Mouse (Mus musculus): ENCODE data around the gene Dpf3. TPM values are rescaled to one million over a fixed set of nuclear protein-coding genes. Genes with fewer than 3 reads are reported as not detected.

Dpf3 gene
- polyA plus RNA-seq, 1 experiment = 24.7 TPM

GRCm38 (mm10) chr12:83427601-83428000 is 59.9 kb downstream of the Dpf3 start:
- no peaks in the 10 kb centered on the region; the same call in 1 of the 2 replicates for H3K4me1 ChIP-seq (ENCODE audit: control insufficient read depth, insufficient read depth, low read length)
- no peak overlapping the region for H3K4me3 ChIP-seq (replicated peaks; ENCODE audit: control insufficient read depth, low read depth, low read length)
- no peak for TF ChIP-seq POLR2A (IDR thresholded peaks at IDR 0.05; ENCODE audit: borderline replicate concordance, control insufficient read depth, low read depth, low read length)
- no peak for TF ChIP-seq CTCF (IDR thresholded peaks at IDR 0.05; ENCODE audit: control insufficient read depth, insufficient read depth, low read length)
- 49% methylated on average over 4 of the region's 4 CpGs for WGBS
- peak overlapping the region; percentile 86 for H3K27ac ChIP-seq (ENCODE audit: control insufficient read depth, insufficient read depth, low read depth, low read length, poor library complexity)

DNA sequence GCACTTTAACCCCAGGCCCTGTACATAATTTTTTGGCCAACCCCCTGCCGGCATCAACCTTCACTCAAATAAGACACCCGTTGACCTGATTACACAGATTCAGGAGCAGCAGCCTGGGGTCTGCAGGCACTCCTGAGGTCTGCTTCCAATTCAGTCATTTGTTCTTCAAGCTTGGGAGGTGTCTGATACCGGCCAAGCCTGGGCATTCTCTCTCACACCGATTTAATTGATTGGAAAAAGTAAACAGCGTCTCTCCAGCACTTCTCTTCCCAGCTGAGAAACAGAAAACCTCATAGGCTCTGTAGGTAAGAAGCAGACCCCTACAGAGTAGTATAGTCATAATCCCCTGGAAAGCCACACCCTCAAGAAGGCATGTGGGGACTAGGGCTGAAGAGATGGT is 61.2 kb downstream of the Dpf3 start:
- no peaks in the 10 kb centered on the region; the same call in 1 of the 2 replicates for H3K4me1 ChIP-seq (ENCODE audit: control insufficient read depth, insufficient read depth, low read length)

GRCm38 (mm10) chr12:83425736-83426135 is 61.8 kb downstream of the Dpf3 start:
- TF ChIP-seq POLR2A (IDR thresholded peaks at IDR 0.05; ENCODE audit: borderline replicate concordance, control insufficient read depth, low read depth, low read length) (no peak), CTCF (IDR thresholded peaks at IDR 0.05; ENCODE audit: control insufficient read depth, insufficient read depth, low read length) (no peak)
- 86% methylated on average over 7 of the region's 7 CpGs for WGBS
- Histone ChIP-seq H3K4me3 (replicated peaks; ENCODE audit: control insufficient read depth, low read depth, low read length) (no peak overlapping the region), H3K4me1 (ENCODE audit: control insufficient read depth, insufficient read depth, low read length) (no peaks in the 10 kb centered on the region; the same call in 1 of the 2 replicates), H3K27ac (ENCODE audit: control insufficient read depth, insufficient read depth, low read depth, low read length, poor library complexity) (no peak overlapping the region)

More for the DNA sequence above, 61.2 kb downstream of the Dpf3 start:
- Histone ChIP-seq H3K27ac (ENCODE audit: control insufficient read depth, insufficient read depth, low read depth, low read length, poor library complexity) (no peak overlapping the region), H3K4me3 (replicated peaks; ENCODE audit: control insufficient read depth, low read depth, low read length) (no peak overlapping the region)
- TF ChIP-seq CTCF (IDR thresholded peaks at IDR 0.05; ENCODE audit: control insufficient read depth, insufficient read depth, low read length) (no peak), POLR2A (IDR thresholded peaks at IDR 0.05; ENCODE audit: borderline replicate concordance, control insufficient read depth, low read depth, low read length) (no peak)
- WGBS = 84% methylated on average over 5 of the region's 5 CpGs

DNA sequence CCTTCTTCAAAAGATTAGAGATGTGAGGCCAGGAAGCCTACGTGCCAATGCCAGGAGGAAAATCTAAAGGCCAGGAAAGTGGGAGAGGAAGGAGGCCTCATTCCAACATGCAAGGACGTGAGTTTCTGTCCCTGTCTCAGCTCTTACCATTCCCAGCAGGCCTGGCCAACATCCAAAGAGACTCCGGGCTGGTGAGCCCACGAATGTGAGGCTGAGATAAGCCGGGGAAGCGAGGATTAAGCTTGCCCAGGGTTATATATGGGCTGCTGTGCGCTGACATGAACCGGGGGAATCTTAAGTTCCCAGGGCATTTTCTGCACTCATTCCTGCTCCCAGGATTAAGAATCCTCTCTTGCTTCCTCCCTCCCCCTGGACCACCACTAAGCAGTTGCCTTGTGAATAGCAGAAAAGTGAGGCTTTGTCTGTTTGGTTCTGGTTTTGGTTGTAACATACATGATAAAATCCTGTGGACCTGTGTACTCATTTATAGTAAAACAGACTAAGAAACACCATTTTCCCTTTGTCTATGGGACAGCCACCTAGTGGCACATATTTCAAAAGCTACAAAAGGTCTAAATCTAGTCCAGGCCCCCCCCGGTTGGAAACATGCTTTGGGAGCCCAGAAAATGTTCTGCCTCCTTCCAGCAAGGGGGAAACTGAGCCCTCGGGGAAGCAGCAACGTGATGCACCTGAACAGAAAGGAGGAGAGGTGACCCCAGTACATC is 62.6 kb downstream of the Dpf3 start:
- 0 out of 2 replicates have a peak, but pooled peaks have one; percentile 13 for TF ChIP-seq POLR2A (IDR thresholded peaks at IDR 0.05; ENCODE audit: borderline replicate concordance, control insufficient read depth, low read depth, low read length)
- TF ChIP-seq CTCF (IDR thresholded peaks at IDR 0.05; ENCODE audit: control insufficient read depth, insufficient read depth, low read length) = no peak
- peak overlapping the region; percentile 51 for H3K4me3 ChIP-seq (replicated peaks; ENCODE audit: control insufficient read depth, low read depth, low read length)
- H3K27ac ChIP-seq (ENCODE audit: control insufficient read depth, insufficient read depth, low read depth, low read length, poor library complexity) = peak overlapping the region; percentile 66
- 63% methylated on average over 11 of the region's 11 CpGs for WGBS
- no peaks in the 10 kb centered on the region; the same call in 1 of the 2 replicates for H3K4me1 ChIP-seq (ENCODE audit: control insufficient read depth, insufficient read depth, low read length)

- peak overlapping the region; percentile 66 for H3K27ac ChIP-seq (ENCODE audit: control insufficient read depth, insufficient read depth, low read depth, low read length, poor library complexity)
- H3K4me1 ChIP-seq (ENCODE audit: control insufficient read depth, insufficient read depth, low read length) = no peaks in the 10 kb centered on the region; the same call in 1 of the 2 replicates
These were observed 63.3 kb downstream of the Dpf3 start for GRCm38 (mm10) chr12:83424086-83424719.

GRCm38 (mm10) chr12:83420346-83420745 is 67.2 kb downstream of the Dpf3 start:
- H3K4me1 ChIP-seq (ENCODE audit: control insufficient read depth, insufficient read depth, low read length) = no peaks in the 10 kb centered on the region
- 89% methylated on average over 5 of the region's 5 CpGs for WGBS
- H3K27ac ChIP-seq (ENCODE audit: control insufficient read depth, insufficient read depth, low read depth, low read length, poor library complexity) = no peak overlapping the region
- TF ChIP-seq POLR2A (IDR thresholded peaks at IDR 0.05; ENCODE audit: borderline replicate concordance, control insufficient read depth, low read depth, low read length) = no peak
- no peak for TF ChIP-seq CTCF (IDR thresholded peaks at IDR 0.05; ENCODE audit: control insufficient read depth, insufficient read depth, low read length)
- no peak overlapping the region for H3K4me3 ChIP-seq (replicated peaks; ENCODE audit: control insufficient read depth, low read depth, low read length)

More at GRCm38 (mm10) chr12:83424086-83424719, 63.3 kb downstream of the Dpf3 start:
- TF ChIP-seq CTCF (IDR thresholded peaks at IDR 0.05; ENCODE audit: control insufficient read depth, insufficient read depth, low read length) = peak; percentile 40; the same call in 1 of the 2 replicates
- TF ChIP-seq POLR2A (IDR thresholded peaks at IDR 0.05; ENCODE audit: borderline replicate concordance, control insufficient read depth, low read depth, low read length) = no peak
- H3K4me3 ChIP-seq (replicated peaks; ENCODE audit: control insufficient read depth, low read depth, low read length) = peak overlapping the region; percentile 51
- 66% methylated on average over 12 of the region's 12 CpGs for WGBS

DNA sequence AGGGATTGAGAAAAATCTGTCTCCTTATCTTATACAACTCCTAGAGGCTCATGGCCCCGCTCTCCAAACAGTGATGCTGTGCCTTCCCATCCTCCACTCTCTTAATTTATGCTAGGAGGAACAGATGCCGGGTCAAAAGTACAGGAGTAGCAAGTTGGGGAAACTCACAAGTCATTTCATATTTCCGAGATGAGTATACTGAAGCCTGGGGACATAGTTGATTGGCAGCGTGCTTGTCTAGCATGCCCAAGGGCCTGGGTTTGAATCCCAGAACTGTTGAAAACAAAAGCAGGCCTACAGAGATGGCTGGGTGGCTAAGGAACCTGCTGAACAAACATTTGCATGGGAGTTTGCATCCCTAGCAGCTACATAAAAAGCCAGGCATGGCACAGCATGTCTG is 72.3 kb downstream of the Dpf3 start:
- Histone ChIP-seq H3K27ac (ENCODE audit: control insufficient read depth, insufficient read depth, low read depth, low read length, poor library complexity) (no peak overlapping the region), H3K4me1 (ENCODE audit: control insufficient read depth, insufficient read depth, low read length) (no peaks in the 10 kb centered on the region), H3K4me3 (replicated peaks; ENCODE audit: control insufficient read depth, low read depth, low read length) (no peak overlapping the region)
- no peak for TF ChIP-seq POLR2A (IDR thresholded peaks at IDR 0.05; ENCODE audit: borderline replicate concordance, control insufficient read depth, low read depth, low read length)
- 87% methylated on average over 4 of the region's 4 CpGs for WGBS

DNA sequence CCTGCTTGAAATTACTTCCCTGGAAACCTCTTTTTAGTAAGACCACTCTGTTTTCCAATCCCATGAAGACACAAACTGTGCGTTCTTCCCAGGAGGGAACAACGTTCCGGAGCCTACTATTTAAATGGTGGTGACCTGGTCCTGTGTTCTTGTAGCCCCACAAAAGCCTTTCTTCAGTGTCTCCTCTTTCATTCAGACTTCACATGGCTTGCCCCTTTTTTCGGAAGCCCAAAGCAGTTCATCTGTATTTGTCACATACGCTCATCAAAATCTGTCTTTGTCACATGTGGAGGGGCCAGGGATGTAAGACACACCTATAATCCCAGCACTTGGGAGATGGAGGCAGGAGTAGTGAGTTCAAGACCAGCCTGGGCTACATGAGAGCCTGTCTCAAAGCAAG is 73.8 kb downstream of the Dpf3 start:
- WGBS = 91% methylated on average over 5 of the region's 5 CpGs
- Histone ChIP-seq H3K27ac (ENCODE audit: control insufficient read depth, insufficient read depth, low read depth, low read length, poor library complexity) (no peak overlapping the region), H3K4me3 (replicated peaks; ENCODE audit: control insufficient read depth, low read depth, low read length) (no peak overlapping the region), H3K4me1 (ENCODE audit: control insufficient read depth, insufficient read depth, low read length) (no peaks in the 10 kb centered on the region)
- TF ChIP-seq POLR2A (IDR thresholded peaks at IDR 0.05; ENCODE audit: borderline replicate concordance, control insufficient read depth, low read depth, low read length) (no peak), CTCF (IDR thresholded peaks at IDR 0.05; ENCODE audit: control insufficient read depth, insufficient read depth, low read length) (no peak)

All from bone marrow, adult 2 months (tissue).